Mouse (Mus musculus) testis, adult 2 months (tissue): ENCODE data around the gene Fbxw27. TPM values are rescaled to one million over a fixed set of nuclear protein-coding genes. Genes with fewer than 3 reads are reported as not detected.
"Not testable (repeated sequence)": the region's sequence is repeated elsewhere in the genome, so short reads cannot be mapped to it uniquely, and the experiment has no call there.

Experiments used
- H3K27ac ChIP-seq: fragments of 200-500 bp; 2 replicates; pipeline ENCODE4 v1.5.1; 2012; ENCODE audit warnings: low read depth, low read length; ENCODE audit not compliant: control insufficient read depth, insufficient read depth
- H3K27me3 ChIP-seq: fragments of 200-500 bp; 2 replicates; pipeline ENCODE4 v1.6.1; 2012; ENCODE audit warnings: mild to moderate bottlenecking, low read length, moderate library complexity; ENCODE audit not compliant: control insufficient read depth, insufficient read depth
- H3K36me3 ChIP-seq: fragments of 200-500 bp; 2 replicates; pipeline ENCODE4 v1.6.1; 2012; ENCODE audit warnings: mild to moderate bottlenecking, low read length; ENCODE audit not compliant: control insufficient read depth, insufficient read depth
- H3K4me1 ChIP-seq: fragments of 200-500 bp; 2 replicates; pipeline ENCODE4 v1.6.1; 2012; ENCODE audit warnings: low read length; ENCODE audit not compliant: control insufficient read depth, insufficient read depth
- H3K4me3 ChIP-seq: fragments of 200-500 bp; 2 replicates; pipeline ENCODE4 v1.5.1; 2012; ENCODE audit warnings: low read depth, mild to moderate bottlenecking, low read length, moderate library complexity, mixed read lengths; ENCODE audit not compliant: control insufficient read depth
- CTCF ChIP-seq: fragments of 200-500 bp; IDR thresholded peaks from 2 replicates; pipeline ENCODE4 v1.5.1; 2012; ENCODE audit warnings: low read depth, mild to moderate bottlenecking, inconsistent platforms, low read length, moderate library complexity; ENCODE audit not compliant: control insufficient read depth, insufficient read depth, insufficient replicate concordance
- POLR2A ChIP-seq: fragments of 200-500 bp; IDR thresholded peaks from 2 replicates; pipeline ENCODE4 v1.6.1; 2012; ENCODE audit warnings: low read depth, mild to moderate bottlenecking, inconsistent platforms, low read length, moderate library complexity; ENCODE audit not compliant: control insufficient read depth
- polyA plus RNA-seq: library from polyadenylated mRNA; depleted of rRNA; stranded (reverse); fragments of >200 nt; gene quantifications from 2 replicates; pipeline ENCODE4 v1.2.3, GENCODE M21; 2012

The Fbxw27 gene
- polyA plus RNA-seq, 1 experiment = 37.2 TPM

DNA sequence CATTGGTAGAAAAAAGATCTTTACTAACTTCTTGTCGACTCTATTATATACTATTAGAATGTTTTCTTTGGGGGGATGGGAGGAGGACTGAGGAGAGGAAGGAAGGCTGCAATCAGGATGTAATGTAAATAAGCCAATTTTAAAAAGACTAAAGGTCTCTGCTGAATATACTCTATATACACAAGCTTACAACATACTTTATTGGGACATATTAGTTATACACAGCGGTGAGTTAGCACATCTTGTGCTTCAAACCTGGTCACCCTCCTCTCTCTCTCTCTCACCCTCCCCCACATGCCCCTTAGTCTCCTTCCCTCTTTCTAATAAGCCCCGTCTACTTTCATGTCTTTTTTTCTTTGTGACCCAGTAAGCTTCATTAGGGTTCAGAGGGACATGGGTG lies 17.4 kb upstream of the Fbxw27 start:
- no peak overlapping the region for H3K4me3 ChIP-seq
- no peaks in the 10 kb centered on the region for H3K4me1 ChIP-seq
- TF ChIP-seq CTCF = no peak
- TF ChIP-seq POLR2A = no peak
- H3K27ac ChIP-seq = no peak overlapping the region
- no peaks in the 10 kb centered on the region for H3K27me3 ChIP-seq
- H3K36me3 ChIP-seq = no peaks in the 10 kb centered on the region

DNA sequence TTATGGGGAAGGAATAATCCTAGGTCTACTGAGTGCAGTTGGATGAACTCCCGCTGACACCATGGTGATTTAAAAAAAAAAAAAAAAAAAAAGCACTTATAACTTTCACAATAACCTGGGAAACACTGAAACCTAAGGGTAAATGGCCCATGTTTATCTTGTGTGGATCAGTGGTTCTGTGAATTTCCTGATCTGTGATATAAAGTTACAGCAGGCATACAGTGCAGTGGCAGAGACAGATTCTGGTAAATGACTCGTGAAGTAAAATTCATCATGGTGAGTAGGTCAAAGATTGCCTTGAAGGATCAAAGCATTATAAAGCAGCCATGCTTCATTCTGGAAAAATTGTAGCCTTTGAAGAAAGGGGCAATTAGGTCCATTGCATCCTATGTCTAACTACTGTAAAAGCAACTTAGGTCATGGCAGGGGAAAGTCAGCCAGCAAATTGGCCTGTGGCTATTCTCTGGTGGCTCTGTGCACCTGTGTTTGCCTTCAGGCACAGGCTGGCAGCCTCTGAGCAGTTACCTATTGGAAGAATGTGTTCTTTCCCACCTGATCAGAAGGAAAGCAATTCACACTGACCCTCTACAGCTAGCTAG lies 16.3 kb upstream of the Fbxw27 start:
- Histone ChIP-seq H3K36me3 (no peaks in the 10 kb centered on the region), H3K27ac (no peak overlapping the region), H3K27me3 (no peaks in the 10 kb centered on the region), H3K4me1 (no peaks in the 10 kb centered on the region), H3K4me3 (no peak overlapping the region)
- TF ChIP-seq POLR2A (no peak), CTCF (no peak)

DNA sequence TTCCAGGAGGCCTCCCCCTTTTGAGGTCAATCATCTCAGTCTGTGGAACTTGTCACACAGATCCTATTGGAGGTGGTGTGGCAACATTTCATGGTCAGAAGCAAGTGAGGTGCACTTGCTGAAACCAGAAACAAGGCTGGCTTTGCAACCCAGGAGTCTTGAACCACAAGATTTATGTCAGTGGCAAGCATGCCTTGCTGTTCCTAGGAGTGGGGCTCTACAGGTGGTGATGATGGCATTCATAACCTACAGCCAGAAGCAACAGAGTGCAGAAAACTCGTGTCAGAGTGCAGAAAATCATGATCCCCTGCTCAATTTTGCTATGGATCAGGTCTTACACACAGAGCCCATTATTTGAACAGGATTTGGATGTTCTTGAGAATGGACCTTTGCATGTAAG lies 15.8 kb upstream of the Fbxw27 start:
- H3K36me3 ChIP-seq = no peaks in the 10 kb centered on the region
- no peaks in the 10 kb centered on the region for H3K27me3 ChIP-seq
- H3K27ac ChIP-seq = no peak overlapping the region
- no peak for TF ChIP-seq CTCF
- TF ChIP-seq POLR2A = no peak
- H3K4me3 ChIP-seq = no peak overlapping the region
- H3K4me1 ChIP-seq = no peaks in the 10 kb centered on the region

DNA sequence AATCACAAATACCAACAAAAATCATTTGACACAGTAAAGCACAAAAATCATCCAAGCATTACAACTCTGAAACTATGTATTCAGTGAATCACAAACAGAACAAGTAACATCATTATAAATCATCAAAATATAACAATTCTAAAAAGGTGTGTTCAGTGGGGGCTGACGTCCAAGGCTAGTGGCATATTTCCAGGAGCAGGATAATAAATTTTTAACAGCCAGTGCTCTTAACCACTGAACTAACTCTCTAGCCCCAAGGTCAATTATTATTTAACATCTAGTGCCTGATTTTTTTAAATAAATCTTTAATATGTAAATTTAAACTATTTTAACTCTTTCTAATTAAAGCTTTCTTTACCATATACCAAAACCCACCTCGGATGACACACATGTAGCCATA lies 15.1 kb upstream of the Fbxw27 start:
- not testable (repeated sequence) for H3K4me1 ChIP-seq, H3K4me3 ChIP-seq, H3K27me3 ChIP-seq, H3K27ac ChIP-seq, H3K36me3 ChIP-seq

DNA sequence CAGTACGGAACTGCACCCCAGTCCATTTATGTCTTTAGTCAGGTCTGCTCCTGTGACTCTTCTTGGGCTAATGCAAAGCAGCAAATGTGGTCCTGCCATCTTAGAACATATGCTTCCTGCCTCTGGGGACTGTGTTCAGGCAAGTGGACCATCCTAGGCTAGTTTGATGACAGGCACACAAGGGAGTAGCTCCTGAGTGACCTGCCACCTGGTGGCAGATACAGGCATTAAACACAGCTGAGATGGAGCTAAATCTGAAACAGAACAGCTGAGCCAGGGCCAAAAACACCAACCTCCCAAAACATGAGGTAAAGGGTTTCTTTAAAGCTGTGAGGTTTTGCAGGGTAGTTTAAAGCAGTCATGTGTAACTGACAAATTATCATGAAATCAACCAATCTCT lies 7.6 kb upstream of the Fbxw27 start:
- Histone ChIP-seq H3K4me3 (no peak overlapping the region), H3K4me1 (no peaks in the 10 kb centered on the region), H3K27me3 (no peaks in the 10 kb centered on the region), H3K27ac (no peak overlapping the region), H3K36me3 (no peaks in the 10 kb centered on the region)
- TF ChIP-seq CTCF (peak; percentile 35; the same call in 1 of the 2 replicates), POLR2A (no peak)

DNA sequence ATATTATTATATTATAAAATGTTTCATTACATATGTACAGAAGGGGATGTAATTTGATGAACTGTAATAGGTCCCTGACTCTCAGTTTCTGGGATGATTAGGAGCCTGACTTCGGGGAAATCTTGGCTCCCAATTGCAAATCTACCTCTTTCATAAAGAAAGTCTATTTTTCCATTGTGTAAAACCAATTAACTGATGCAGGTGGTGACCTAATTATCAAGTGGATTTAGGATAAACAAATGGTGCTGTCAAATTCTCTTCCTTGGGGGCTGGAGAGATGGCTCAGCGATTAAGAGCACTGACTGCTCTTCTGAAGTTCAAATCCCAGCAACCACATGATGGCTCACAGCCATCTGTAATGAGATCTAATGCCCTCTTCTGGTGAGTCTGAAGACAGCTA lies 5.3 kb upstream of the Fbxw27 start:
- no peaks in the 10 kb centered on the region for H3K36me3 ChIP-seq
- no peaks in the 10 kb centered on the region for H3K4me1 ChIP-seq
- no peak overlapping the region for H3K27ac ChIP-seq
- no peak overlapping the region for H3K4me3 ChIP-seq
- no peaks in the 10 kb centered on the region for H3K27me3 ChIP-seq
- no peak for TF ChIP-seq CTCF
- TF ChIP-seq POLR2A = no peak

DNA sequence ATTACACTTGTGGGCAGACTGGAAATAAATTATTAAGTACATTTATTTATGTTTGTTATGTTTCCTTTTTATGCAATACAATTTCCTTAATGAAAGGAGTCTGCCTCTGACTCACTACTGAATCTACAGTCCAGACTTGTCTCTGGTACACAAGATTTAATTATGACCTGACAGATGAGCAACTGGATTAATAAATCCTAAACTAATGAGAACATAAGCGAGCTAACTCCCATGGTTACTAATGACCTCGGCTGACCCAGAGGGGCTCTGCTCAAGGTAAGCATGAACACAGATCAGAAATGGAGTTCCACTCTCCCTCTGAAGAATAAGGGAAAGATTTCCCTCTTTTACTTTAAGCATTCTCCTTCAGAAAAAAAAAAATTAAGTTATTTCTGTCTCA lies 4.8 kb upstream of the Fbxw27 start:
- TF ChIP-seq CTCF (no peak), POLR2A (no peak)
- Histone ChIP-seq H3K27me3 (no peaks in the 10 kb centered on the region), H3K4me1 (no peaks in the 10 kb centered on the region)

DNA sequence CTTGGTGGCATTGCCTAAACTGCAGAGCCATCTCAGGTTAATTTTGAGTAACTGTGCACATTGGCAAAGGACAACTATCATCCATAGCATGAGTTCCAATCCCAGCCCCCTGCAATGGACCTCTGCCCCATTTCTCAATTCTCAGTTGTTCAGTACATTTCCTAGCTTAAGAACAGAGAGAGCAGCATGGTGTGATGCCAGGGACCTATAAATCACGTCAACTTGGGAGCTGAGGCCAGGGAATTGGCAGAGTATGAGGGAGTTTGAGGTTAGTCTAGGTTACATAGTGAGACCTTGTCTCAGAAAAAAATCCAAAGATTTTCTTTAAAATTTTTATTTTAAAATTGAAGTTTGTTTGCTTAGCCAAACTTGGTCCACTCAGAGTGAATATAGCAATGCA lies 23.6 kb downstream of the Fbxw27 start:
- H3K27me3 ChIP-seq, H3K27ac ChIP-seq, H3K36me3 ChIP-seq, H3K4me1 ChIP-seq, H3K4me3 ChIP-seq: not testable (repeated sequence)

More for the DNA sequence above, 4.8 kb upstream of the Fbxw27 start:
- no peaks in the 10 kb centered on the region for H3K36me3 ChIP-seq
- H3K4me3 ChIP-seq = no peak overlapping the region
- no peak overlapping the region for H3K27ac ChIP-seq

DNA sequence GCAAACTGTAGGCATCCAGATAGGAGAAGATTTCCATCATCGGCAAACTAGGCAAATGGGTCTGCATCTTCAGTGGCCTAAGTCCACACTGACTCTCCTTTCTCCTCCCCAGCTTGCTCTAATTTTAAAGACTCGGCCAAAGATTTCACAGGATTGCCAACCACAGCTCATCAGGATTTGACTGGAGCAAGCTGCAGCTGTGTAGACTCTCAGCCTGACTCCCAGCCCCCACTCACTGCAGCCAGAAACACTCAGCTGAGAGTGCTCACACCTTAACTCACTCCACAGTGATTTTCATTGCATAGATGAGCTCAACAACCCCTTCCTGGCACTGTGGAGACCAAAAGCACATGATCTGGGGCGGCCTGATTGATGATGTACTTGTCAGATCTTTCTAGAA lies 44.5 kb downstream of the Fbxw27 start, which contains the start of gene Fbxw26:
Gene Fbxw26 (minus strand): TSS at position 101 of the 400 bp plus-strand sequence.
- not testable (repeated sequence) for H3K27me3 ChIP-seq, H3K27ac ChIP-seq, H3K36me3 ChIP-seq, H3K4me1 ChIP-seq, H3K4me3 ChIP-seq
